Mouse (Mus musculus) testis, adult 2 months (tissue): ENCODE measurements around the gene Slc16a13. TPM values are rescaled to one million over a fixed set of nuclear protein-coding genes. Genes with fewer than 3 reads are reported as not detected.

Source experiments
- H3K27ac ChIP-seq: fragments of 200-500 bp; 2 replicates; pipeline ENCODE4 v1.5.1; 2012; ENCODE audit warnings: low read depth, low read length; ENCODE audit not compliant: control insufficient read depth, insufficient read depth
- H3K27me3 ChIP-seq: fragments of 200-500 bp; 2 replicates; pipeline ENCODE4 v1.6.1; 2012; ENCODE audit warnings: mild to moderate bottlenecking, low read length, moderate library complexity; ENCODE audit not compliant: control insufficient read depth, insufficient read depth
- H3K36me3 ChIP-seq: fragments of 200-500 bp; 2 replicates; pipeline ENCODE4 v1.6.1; 2012; ENCODE audit warnings: mild to moderate bottlenecking, low read length; ENCODE audit not compliant: control insufficient read depth, insufficient read depth
- H3K4me1 ChIP-seq: fragments of 200-500 bp; 2 replicates; pipeline ENCODE4 v1.6.1; 2012; ENCODE audit warnings: low read length; ENCODE audit not compliant: control insufficient read depth, insufficient read depth
- H3K4me3 ChIP-seq: fragments of 200-500 bp; 2 replicates; pipeline ENCODE4 v1.5.1; 2012; ENCODE audit warnings: low read depth, mild to moderate bottlenecking, low read length, moderate library complexity, mixed read lengths; ENCODE audit not compliant: control insufficient read depth
- CTCF ChIP-seq: fragments of 200-500 bp; IDR thresholded peaks from 2 replicates; pipeline ENCODE4 v1.5.1; 2012; ENCODE audit warnings: low read depth, mild to moderate bottlenecking, inconsistent platforms, low read length, moderate library complexity; ENCODE audit not compliant: control insufficient read depth, insufficient read depth, insufficient replicate concordance
- POLR2A ChIP-seq: fragments of 200-500 bp; IDR thresholded peaks from 2 replicates; pipeline ENCODE4 v1.6.1; 2012; ENCODE audit warnings: low read depth, mild to moderate bottlenecking, inconsistent platforms, low read length, moderate library complexity; ENCODE audit not compliant: control insufficient read depth
- polyA plus RNA-seq: library from polyadenylated mRNA; depleted of rRNA; stranded (reverse); fragments of >200 nt; gene quantifications from 2 replicates; pipeline ENCODE4 v1.2.3, GENCODE M21; 2012

Slc16a13 gene
- polyA plus RNA-seq, 1 experiment = 3.3 TPM

- H3K27ac ChIP-seq = no peak overlapping the region
- H3K4me1 ChIP-seq = peaks cover 45% of the 10 kb centered on the region
- H3K27me3 ChIP-seq = no peaks in the 10 kb centered on the region; the same call in 1 of the 2 replicates
- H3K36me3 ChIP-seq = no peaks in the 10 kb centered on the region
- TF ChIP-seq POLR2A (no peak), CTCF (peak; percentile 96)
- H3K4me3 ChIP-seq = peak overlapping the region; percentile 84
Observed at GRCm38 (mm10) chr11:70230239-70230727, 9.4 kb upstream of the Slc16a13 start.

DNA sequence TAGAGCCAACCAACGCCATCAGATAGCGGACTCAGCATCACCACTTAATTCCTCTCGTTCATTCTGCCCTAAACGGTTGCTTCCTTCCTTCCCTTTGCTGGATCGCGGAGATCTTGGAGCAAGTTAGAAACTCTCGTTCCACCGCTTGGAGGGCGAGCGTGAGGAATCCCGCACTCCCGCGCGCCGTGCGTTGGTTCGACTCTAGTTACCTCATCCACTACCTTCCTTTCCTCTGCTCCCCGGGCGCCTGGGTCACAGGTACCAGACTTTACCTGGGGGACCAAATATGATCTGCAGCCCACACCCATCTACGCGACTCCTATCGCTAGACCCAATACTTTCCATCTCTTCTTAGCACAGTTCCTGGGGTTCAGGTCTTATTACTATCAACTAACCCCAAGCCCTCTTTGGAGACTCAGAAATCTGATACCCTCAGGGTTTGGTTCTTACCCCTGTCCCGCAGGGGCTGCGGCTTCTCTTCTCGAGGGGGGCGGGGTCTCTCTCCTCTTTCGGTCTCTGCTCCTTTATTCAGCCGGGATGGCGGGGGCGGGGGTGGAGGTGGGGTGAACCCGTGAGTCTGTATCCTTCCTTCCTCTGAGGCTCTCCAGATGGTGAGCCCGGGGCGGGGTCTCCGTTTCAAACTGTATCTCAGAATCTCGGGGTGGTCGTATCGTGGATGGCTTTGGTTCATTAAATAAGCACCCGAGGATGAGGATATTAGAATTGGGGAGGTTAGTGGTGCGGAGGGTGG lies 8.6 kb upstream of the Slc16a13 start, which contains the start of gene Bcl6b:
Bcl6b (minus strand) TSS at position 539 of the 751 bp plus-strand sequence.
- Histone ChIP-seq H3K36me3 (no peaks in the 10 kb centered on the region), H3K27me3 (no peaks in the 10 kb centered on the region; the same call in 1 of the 2 replicates), H3K4me3 (peak within 1 kb of the TSS; percentile 84), H3K4me1 (peaks cover 43% of the 10 kb centered on the region), H3K27ac (peak within 1 kb of the TSS; percentile 76)
- TF ChIP-seq POLR2A = peak; percentile 15; the same call in 1 of the 2 replicates
- no peak for TF ChIP-seq CTCF

GRCm38 (mm10) chr11:70228828-70229227 lies 8.0 kb upstream of the Slc16a13 start:
- H3K4me1 ChIP-seq = peaks cover 39% of the 10 kb centered on the region
- peak overlapping the region; percentile 84 for H3K4me3 ChIP-seq
- TF ChIP-seq POLR2A = peak; percentile 20; the same call in 1 of the 2 replicates
- TF ChIP-seq CTCF = no peak
- H3K27me3 ChIP-seq = no peaks in the 10 kb centered on the region; the same call in 1 of the 2 replicates
- peak overlapping the region; percentile 76 for H3K27ac ChIP-seq
- no peaks in the 10 kb centered on the region for H3K36me3 ChIP-seq

GRCm38 (mm10) chr11:70227661-70228245 lies 6.9 kb upstream of the Slc16a13 start:
- Histone ChIP-seq H3K4me1 (peaks cover 32% of the 10 kb centered on the region), H3K36me3 (no peaks in the 10 kb centered on the region), H3K4me3 (no peak overlapping the region), H3K27me3 (no peaks in the 10 kb centered on the region; the same call in 1 of the 2 replicates), H3K27ac (no peak overlapping the region)
- TF ChIP-seq POLR2A (no peak), CTCF (no peak)

- TF ChIP-seq CTCF (no peak), POLR2A (no peak)
- no peak overlapping the region for H3K27ac ChIP-seq
- no peak overlapping the region for H3K4me3 ChIP-seq
- no peaks in the 10 kb centered on the region for H3K36me3 ChIP-seq
- H3K4me1 ChIP-seq = peaks cover 25% of the 10 kb centered on the region
- H3K27me3 ChIP-seq = no peaks in the 10 kb centered on the region; the same call in 1 of the 2 replicates
Observed at GRCm38 (mm10) chr11:70227126-70227525, 6.3 kb upstream of the Slc16a13 start.

DNA sequence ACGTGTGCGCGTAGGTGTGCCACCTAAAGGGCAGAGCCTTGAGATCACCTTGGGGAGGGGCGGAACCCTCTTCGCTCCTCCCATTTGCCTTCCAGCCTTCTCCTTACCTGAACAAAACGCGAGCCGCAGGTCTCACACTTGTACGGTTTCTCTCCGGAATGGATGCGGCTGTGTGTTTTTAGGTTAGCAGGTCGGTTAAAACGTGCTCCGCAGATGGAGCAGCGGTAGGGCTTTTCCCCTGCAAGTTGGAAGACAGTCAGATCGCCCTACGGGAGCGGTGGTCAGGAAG lies 5.7 kb upstream of the Slc16a13 start:
- Histone ChIP-seq H3K4me3 (peak overlapping the region; percentile 5; the same call in 1 of the 2 replicates), H3K36me3 (no peaks in the 10 kb centered on the region), H3K27ac (no peak overlapping the region), H3K27me3 (no peaks in the 10 kb centered on the region; the same call in 1 of the 2 replicates), H3K4me1 (peaks cover 25% of the 10 kb centered on the region)
- TF ChIP-seq POLR2A = no peak
- no peak for TF ChIP-seq CTCF
